Mouse (Mus musculus): ENCODE results near the gene Gm10277. TPM values are rescaled to one million over a fixed set of nuclear protein-coding genes. Genes with fewer than 3 reads are reported as not detected.

Gene Gm10277
- polyA plus RNA-seq, 1 experiment from 2014 or later, result 0.39 TPM

- H3K27me3 ChIP-seq, result no peaks in the 10 kb centered on the region
- no peak for ATAC-seq (ENCODE audit: insufficient read depth)
- H3K4me2 ChIP-seq, result peak overlapping the region; percentile 58
- H3K4me3 ChIP-seq (replicated peaks), result peak overlapping the region; percentile 23
- 62% methylated on average over 9 of the region's 9 CpGs for WGBS (ENCODE audit: insufficient replicate concordance)
- no peaks in the 10 kb centered on the region for H3K36me3 ChIP-seq (replicated peaks)
- H3K4me1 ChIP-seq (replicated peaks), result peaks cover 41% of the 10 kb centered on the region
- peak overlapping the region; percentile 67; the same call in 1 of the 2 replicates for H3K27ac ChIP-seq (replicated peaks)
- no peaks in the 10 kb centered on the region for H3K9me3 ChIP-seq (replicated peaks)
- no peak overlapping the region for H3K9ac ChIP-seq
Measured at GRCm38 (mm10) chr11:77800491-77800868, 12.9 kb upstream of the Gm10277 start.

GRCm38 (mm10) chr11:77795216-77795615 lies 7.7 kb upstream of the Gm10277 start:
- Histone ChIP-seq H3K4me1 (replicated peaks) (peaks cover 48% of the 10 kb centered on the region), H3K4me2 (no peak overlapping the region), H3K9ac (no peak overlapping the region), H3K36me3 (replicated peaks) (no peaks in the 10 kb centered on the region), H3K4me3 (replicated peaks) (no peak overlapping the region), H3K27me3 (no peaks in the 10 kb centered on the region), H3K27ac (replicated peaks) (no peak overlapping the region), H3K9me3 (replicated peaks) (no peaks in the 10 kb centered on the region)
- 65% methylated on average over 5 of the region's 5 CpGs for WGBS (ENCODE audit: insufficient replicate concordance)
- no peak for ATAC-seq (ENCODE audit: insufficient read depth)

- Histone ChIP-seq H3K27me3 (no peaks in the 10 kb centered on the region), H3K4me1 (replicated peaks) (peaks cover 50% of the 10 kb centered on the region), H3K9ac (peak overlapping the region; percentile 52), H3K9me3 (replicated peaks) (no peaks in the 10 kb centered on the region), H3K27ac (replicated peaks) (peak overlapping the region; percentile 82), H3K4me2 (peak overlapping the region; percentile 73), H3K4me3 (replicated peaks) (peak overlapping the region; percentile 55), H3K36me3 (replicated peaks) (no peaks in the 10 kb centered on the region)
- 2% methylated on average over 19 of the region's 19 CpGs for WGBS (ENCODE audit: insufficient replicate concordance)
- ATAC-seq (ENCODE audit: insufficient read depth), result peak; percentile 84
Measured at GRCm38 (mm10) chr11:77793238-77793930, 5.8 kb upstream of the Gm10277 start.

- Histone ChIP-seq H3K4me1 (replicated peaks) (peaks cover 58% of the 10 kb centered on the region), H3K4me2 (peak overlapping the region; percentile 73), H3K9ac (peak overlapping the region; percentile 15; the same call in 1 of the 2 replicates), H3K27ac (replicated peaks) (peak overlapping the region; percentile 82), H3K4me3 (replicated peaks) (no peak overlapping the region), H3K9me3 (replicated peaks) (no peaks in the 10 kb centered on the region), H3K27me3 (no peaks in the 10 kb centered on the region), H3K36me3 (replicated peaks) (no peaks in the 10 kb centered on the region)
- WGBS (ENCODE audit: insufficient replicate concordance), result 67% methylated on average over 7 of the region's 7 CpGs
- ATAC-seq (ENCODE audit: insufficient read depth), result no peak
Measured at GRCm38 (mm10) chr11:77792566-77792909, 5.0 kb upstream of the Gm10277 start.

GRCm38 (mm10) chr11:77791752-77792565 lies 4.4 kb upstream of the Gm10277 start:
- H3K36me3 ChIP-seq (replicated peaks), result no peaks in the 10 kb centered on the region
- peak overlapping the region; percentile 15; the same call in 1 of the 2 replicates for H3K9ac ChIP-seq
- H3K4me1 ChIP-seq (replicated peaks), result peaks cover 64% of the 10 kb centered on the region
- no peaks in the 10 kb centered on the region for H3K9me3 ChIP-seq (replicated peaks)
- ATAC-seq (ENCODE audit: insufficient read depth), result peak; percentile 59
- H3K27me3 ChIP-seq, result no peaks in the 10 kb centered on the region
- peak overlapping the region; percentile 82 for H3K27ac ChIP-seq (replicated peaks)
- H3K4me2 ChIP-seq, result peak overlapping the region; percentile 47
- WGBS (ENCODE audit: insufficient replicate concordance), result 17% methylated on average over 12 of the region's 12 CpGs
- no peak overlapping the region for H3K4me3 ChIP-seq (replicated peaks)

- no peaks in the 10 kb centered on the region for H3K36me3 ChIP-seq (replicated peaks)
- WGBS (ENCODE audit: insufficient replicate concordance), result 33% methylated on average over 8 of the region's 8 CpGs
- H3K4me2 ChIP-seq, result peak overlapping the region; percentile 47
- H3K4me1 ChIP-seq (replicated peaks), result peaks cover 70% of the 10 kb centered on the region
- H3K9me3 ChIP-seq (replicated peaks), result no peaks in the 10 kb centered on the region
- H3K4me3 ChIP-seq (replicated peaks), result no peak overlapping the region
- H3K9ac ChIP-seq, result peak overlapping the region; percentile 15; the same call in 1 of the 2 replicates
- no peaks in the 10 kb centered on the region for H3K27me3 ChIP-seq
- H3K27ac ChIP-seq (replicated peaks), result peak overlapping the region; percentile 82
- no peak for ATAC-seq (ENCODE audit: insufficient read depth)
Measured at GRCm38 (mm10) chr11:77791241-77791727, 3.7 kb upstream of the Gm10277 start.

- no peaks in the 10 kb centered on the region for H3K9me3 ChIP-seq (replicated peaks)
- peaks cover 80% of the 10 kb centered on the region for H3K4me1 ChIP-seq (replicated peaks)
- WGBS (ENCODE audit: insufficient replicate concordance), result 12% methylated on average over 9 of the region's 9 CpGs
- no peaks in the 10 kb centered on the region for H3K27me3 ChIP-seq
- H3K4me2 ChIP-seq, result peak overlapping the region; percentile 35
- no peaks in the 10 kb centered on the region for H3K36me3 ChIP-seq (replicated peaks)
- ATAC-seq (ENCODE audit: insufficient read depth), result no peak
- H3K4me3 ChIP-seq (replicated peaks), result no peak overlapping the region
- H3K9ac ChIP-seq, result peak overlapping the region; percentile 37; the same call in 1 of the 2 replicates
- H3K27ac ChIP-seq (replicated peaks), result peak overlapping the region; percentile 82
Measured at GRCm38 (mm10) chr11:77790286-77790685, 2.7 kb upstream of the Gm10277 start.

- 79% methylated on average over 5 of the region's 5 CpGs for WGBS (ENCODE audit: insufficient replicate concordance)
- Histone ChIP-seq H3K4me3 (replicated peaks) (no peak overlapping the region), H3K9ac (no peak overlapping the region), H3K4me1 (replicated peaks) (peaks cover 88% of the 10 kb centered on the region), H3K27ac (replicated peaks) (0 out of 2 replicates have a peak overlapping the region, but pooled peaks have one; percentile 3), H3K27me3 (no peaks in the 10 kb centered on the region), H3K4me2 (no peak overlapping the region), H3K9me3 (replicated peaks) (no peaks in the 10 kb centered on the region), H3K36me3 (replicated peaks) (no peaks in the 10 kb centered on the region)
- no peak for ATAC-seq (ENCODE audit: insufficient read depth)
Measured at GRCm38 (mm10) chr11:77789512-77789911, 2.0 kb upstream of the Gm10277 start.

GRCm38 (mm10) chr11:77785768-77786561 lies 1.6 kb downstream of the Gm10277 start:
- no peak for ATAC-seq (ENCODE audit: insufficient read depth)
- 25% methylated on average over 7 of the region's 7 CpGs for WGBS (ENCODE audit: insufficient replicate concordance)
- peak overlapping the region; percentile 47 for H3K4me3 ChIP-seq (replicated peaks)
- H3K27me3 ChIP-seq, result no peaks in the 10 kb centered on the region
- H3K27ac ChIP-seq (replicated peaks), result peak overlapping the region; percentile 91
- peak overlapping the region; percentile 50 for H3K9ac ChIP-seq
- peaks cover 7% of the 10 kb centered on the region; the same call in 1 of the 2 replicates for H3K36me3 ChIP-seq (replicated peaks)
- H3K4me1 ChIP-seq (replicated peaks), result peaks cover 94% of the 10 kb centered on the region
- peak overlapping the region; percentile 83 for H3K4me2 ChIP-seq
- H3K9me3 ChIP-seq (replicated peaks), result no peaks in the 10 kb centered on the region

GRCm38 (mm10) chr11:77785396-77785767 lies 2.2 kb downstream of the Gm10277 start:
- Histone ChIP-seq H3K36me3 (replicated peaks) (peaks cover 12% of the 10 kb centered on the region; the same call in 1 of the 2 replicates), H3K4me2 (peak overlapping the region; percentile 83), H3K9ac (peak overlapping the region; percentile 50), H3K27ac (replicated peaks) (peak overlapping the region; percentile 91), H3K4me1 (replicated peaks) (peaks cover 94% of the 10 kb centered on the region), H3K9me3 (replicated peaks) (no peaks in the 10 kb centered on the region), H3K27me3 (no peaks in the 10 kb centered on the region), H3K4me3 (replicated peaks) (peak overlapping the region; percentile 47)
- no peak for ATAC-seq (ENCODE audit: insufficient read depth)
- 35% methylated on average over 5 of the region's 5 CpGs for WGBS (ENCODE audit: insufficient replicate concordance)

Data from liver, embryonic 15.5 days (tissue).